Mouse (Mus musculus) hindbrain, embryonic 11.5 days (tissue): ENCODE data around the gene Plxdc1. TPM values are rescaled to one million over a fixed set of nuclear protein-coding genes. Genes with fewer than 3 reads are reported as not detected.
"Not testable (repeated sequence)": the region's sequence is repeated elsewhere in the genome, so short reads cannot be mapped to it uniquely, and the experiment has no call there.

Experiments used
- ATAC-seq: fragments of 200-750 bp; cut with Nextera tagmentation; 2 replicates; pipeline ENCODE4 v1.8.0; 2017; ENCODE audit warnings: mild to moderate bottlenecking, moderate TSS enrichment, moderate library complexity; ENCODE audit not compliant: low FRiP score
- DNase-seq: peaks from one replicate; pipeline ENCODE4 v3.0.0-alpha.2; 2015; ENCODE audit warnings: low spot score
- H3K27ac ChIP-seq: fragments of 300-500 bp; sonication (generic); 2 replicates; pipeline ENCODE4 v1.5.1; 2014; ENCODE audit warnings: mild to moderate bottlenecking, low read depth, low read length
- H3K27me3 ChIP-seq: fragments of 300-500 bp; sonication (generic); 2 replicates; pipeline ENCODE4 v1.6.1; 2014; ENCODE audit warnings: mild to moderate bottlenecking, low read length, moderate library complexity, mixed read lengths; ENCODE audit not compliant: control insufficient read depth, insufficient read depth
- H3K36me3 ChIP-seq: fragments of 300-500 bp; sonication (generic); 2 replicates; pipeline ENCODE4 v1.6.1; 2014; ENCODE audit warnings: mild to moderate bottlenecking, low read length, moderate library complexity, mixed read lengths; ENCODE audit not compliant: control insufficient read depth, insufficient read depth
- H3K4me1 ChIP-seq: fragments of 300-500 bp; sonication (generic); replicated peaks from 2 replicates; pipeline ENCODE4 v1.6.1; 2014; ENCODE audit warnings: low read length, mixed read lengths; ENCODE audit not compliant: control insufficient read depth, insufficient read depth
- H3K4me2 ChIP-seq: fragments of 300-500 bp; sonication (generic); replicated peaks from 2 replicates; pipeline ENCODE4 v1.6.1; 2014; ENCODE audit warnings: mild to moderate bottlenecking, low read depth, low read length
- H3K4me3 ChIP-seq: fragments of 300-500 bp; sonication (generic); 2 replicates; pipeline ENCODE4 v1.5.1; 2014; ENCODE audit warnings: low read depth, low read length
- H3K9ac ChIP-seq: fragments of 300-500 bp; sonication (generic); 2 replicates; pipeline ENCODE4 v1.6.1; 2014; ENCODE audit warnings: low read depth, low read length
- H3K9me3 ChIP-seq: fragments of 300-500 bp; sonication (generic); 2 replicates; pipeline ENCODE4 v1.6.1; 2016; ENCODE audit warnings: low read length; ENCODE audit not compliant: control insufficient read depth
- WGBS: fragments of 180-500 bp; shearing (Covaris S2); extraction: QIAGEN DNeasy Blood & Tissue Kit; methylation state at CpG from one replicate; pipeline ENCODE4 v1.1.7; 2014; 5-methylcytosine and 5-hydroxymethylcytosine counted together
- polyA plus RNA-seq: library from polyadenylated mRNA; unstranded; fragments of >200 nt; fragmentation: Nextera tagmentation; extraction: Ambion mirVana; gene quantifications from 2 replicates; pipeline ENCODE4 v1.2.1, GENCODE M21; 2014

The Plxdc1 gene
- polyA plus RNA-seq, 1 experiment from 2014 or later = 0.28 TPM

- Histone ChIP-seq H3K9ac (no peak overlapping the region), H3K36me3 (no peaks in the 10 kb centered on the region), H3K9me3 (no peaks in the 10 kb centered on the region), H3K4me1 (peaks cover 2% of the 10 kb centered on the region; the same call in 1 of the 2 replicates), H3K27me3 (no peaks in the 10 kb centered on the region; the same call in 1 of the 2 replicates), H3K27ac (no peak overlapping the region), H3K4me3 (no peak overlapping the region), H3K4me2 (no peak overlapping the region)
- ATAC-seq (no peak), DNase-seq (no peak)
- 85% methylated on average over 1 of the region's 1 CpGs for WGBS
These were observed 33.8 kb downstream of the Plxdc1 start for GRCm38 (mm10) chr11:97952367-97953006.

GRCm38 (mm10) chr11:97949703-97950475 is 36.4 kb downstream of the Plxdc1 start:
- 0 out of 2 replicates have a peak, but pooled peaks have one; percentile 56 for ATAC-seq
- H3K9ac ChIP-seq = no peak overlapping the region
- H3K4me3 ChIP-seq = no peak overlapping the region

DNA sequence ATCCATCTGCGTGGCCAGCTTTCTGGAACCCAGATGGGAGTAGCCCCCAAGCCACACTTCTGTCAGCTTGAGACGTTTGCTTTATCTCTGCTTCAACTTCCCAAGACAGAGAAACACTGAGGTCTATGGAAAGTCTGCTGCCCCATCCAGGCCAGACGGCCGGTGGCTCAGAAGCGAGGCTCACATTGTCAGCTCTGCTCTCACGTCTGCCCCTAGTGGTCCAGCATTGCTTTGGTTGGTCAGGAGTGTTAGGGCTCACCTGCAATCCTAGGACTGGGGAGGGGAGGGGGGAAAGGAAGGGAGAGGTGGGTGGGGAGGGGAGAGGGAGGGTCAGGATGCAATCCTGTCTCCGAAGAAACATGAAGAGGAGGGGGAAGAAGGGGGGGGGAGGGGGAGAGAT is 38.8 kb downstream of the Plxdc1 start:
- WGBS = 15% methylated on average over 7 of the region's 7 CpGs
- H3K4me2 ChIP-seq = no peak overlapping the region
- no peak overlapping the region for H3K4me3 ChIP-seq
- peak; percentile 66 for DNase-seq
- H3K9ac ChIP-seq = no peak overlapping the region
- no peak overlapping the region for H3K27ac ChIP-seq
- ATAC-seq = no peak
- no peaks in the 10 kb centered on the region; the same call in 1 of the 2 replicates for H3K27me3 ChIP-seq
- no peaks in the 10 kb centered on the region for H3K36me3 ChIP-seq
- H3K4me1 ChIP-seq = peaks cover 2% of the 10 kb centered on the region; the same call in 1 of the 2 replicates
- H3K9me3 ChIP-seq = no peaks in the 10 kb centered on the region

More at GRCm38 (mm10) chr11:97949703-97950475, 36.4 kb downstream of the Plxdc1 start:
- Histone ChIP-seq H3K27ac (peak overlapping the region; percentile 49; the same call in 1 of the 2 replicates), H3K4me2 (no peak overlapping the region), H3K36me3 (no peaks in the 10 kb centered on the region), H3K4me1 (peaks cover 2% of the 10 kb centered on the region; the same call in 1 of the 2 replicates), H3K9me3 (no peaks in the 10 kb centered on the region), H3K27me3 (no peaks in the 10 kb centered on the region; the same call in 1 of the 2 replicates)
- peak; percentile 72 for DNase-seq
- 45% methylated on average over 20 of the region's 20 CpGs for WGBS

GRCm38 (mm10) chr11:97945738-97946289 is 40.4 kb downstream of the Plxdc1 start:
- not testable (repeated sequence) for H3K4me1 ChIP-seq, ATAC-seq, H3K4me2 ChIP-seq, H3K9ac ChIP-seq, DNase-seq, H3K4me3 ChIP-seq, H3K27me3 ChIP-seq, H3K9me3 ChIP-seq, H3K27ac ChIP-seq, H3K36me3 ChIP-seq
- WGBS = 94% methylated on average over 7 of the region's 7 CpGs

GRCm38 (mm10) chr11:97945031-97945430 is 41.2 kb downstream of the Plxdc1 start:
- no peak overlapping the region for H3K27ac ChIP-seq
- DNase-seq (no peak), ATAC-seq (no peak)
- H3K4me3 ChIP-seq = no peak overlapping the region
- H3K36me3 ChIP-seq = no peaks in the 10 kb centered on the region
- no peak overlapping the region for H3K4me2 ChIP-seq
- no peaks in the 10 kb centered on the region; the same call in 1 of the 2 replicates for H3K27me3 ChIP-seq
- no peak overlapping the region for H3K9ac ChIP-seq
- H3K4me1 ChIP-seq = no peaks in the 10 kb centered on the region; the same call in 1 of the 2 replicates
- 88% methylated on average over 10 of the region's 10 CpGs for WGBS
- no peaks in the 10 kb centered on the region for H3K9me3 ChIP-seq

DNA sequence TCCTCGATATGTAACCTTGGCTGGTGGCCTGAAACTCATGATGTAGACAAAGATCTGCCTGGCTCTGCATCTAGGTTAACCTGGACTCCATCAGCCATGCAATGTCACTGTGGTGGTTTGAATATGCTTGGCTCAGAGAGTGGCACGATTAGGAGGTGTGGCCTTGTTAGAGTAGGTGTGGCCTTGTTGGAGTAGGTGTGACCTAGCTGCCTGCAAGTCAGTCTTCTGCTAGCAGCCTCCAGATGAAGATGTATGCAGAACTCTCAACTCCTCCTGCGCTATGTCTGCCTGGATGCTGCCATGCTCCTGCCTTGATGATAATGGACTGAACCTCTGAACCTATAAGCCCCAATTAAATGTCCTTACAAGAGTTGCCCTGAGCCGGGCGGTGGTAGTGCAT is 43.0 kb downstream of the Plxdc1 start:
- no peak overlapping the region for H3K4me2 ChIP-seq
- H3K4me3 ChIP-seq = no peak overlapping the region
- DNase-seq (no peak), ATAC-seq (no peak)
- no peaks in the 10 kb centered on the region for H3K36me3 ChIP-seq
- no peak overlapping the region for H3K27ac ChIP-seq
- WGBS = 88% methylated on average over 5 of the region's 5 CpGs
- H3K27me3 ChIP-seq = no peaks in the 10 kb centered on the region
- no peaks in the 10 kb centered on the region for H3K9me3 ChIP-seq
- no peaks in the 10 kb centered on the region for H3K4me1 ChIP-seq
- H3K9ac ChIP-seq = no peak overlapping the region

DNA sequence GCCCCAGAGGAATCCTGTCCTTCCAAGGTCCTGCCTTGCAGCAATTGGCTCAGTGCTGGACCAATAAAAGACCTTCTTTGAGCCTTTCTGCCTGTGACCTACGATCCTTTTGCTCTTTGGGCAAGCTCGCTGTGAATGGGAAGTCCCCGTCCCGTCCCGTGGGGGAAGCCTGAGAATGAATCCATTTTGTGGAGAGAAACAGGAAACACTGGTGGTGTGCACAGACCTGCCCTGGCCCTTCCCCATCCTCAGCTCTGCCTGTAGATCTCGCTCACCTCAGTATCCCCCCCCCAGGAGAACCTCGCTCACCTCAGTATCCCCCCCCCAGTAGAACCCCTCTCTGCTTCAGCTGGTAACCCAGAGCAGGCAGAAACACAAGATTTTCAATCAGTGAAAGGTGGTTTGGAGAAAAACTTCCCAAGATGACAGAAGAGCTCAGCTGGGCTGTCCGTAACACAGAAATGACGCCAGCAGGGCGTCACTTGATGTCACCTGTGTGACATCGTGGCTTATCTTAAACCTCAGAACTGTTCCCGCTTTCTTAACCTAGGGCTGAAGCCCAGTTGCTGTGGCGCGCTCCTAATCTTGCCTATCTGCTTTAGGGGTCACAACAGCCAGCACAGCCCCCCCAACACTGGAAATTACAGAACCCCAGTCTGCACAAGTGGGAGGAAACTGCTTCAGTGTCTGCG is 43.7 kb downstream of the Plxdc1 start:
- Histone ChIP-seq H3K27me3 (no peaks in the 10 kb centered on the region), H3K4me2 (no peak overlapping the region), H3K27ac (no peak overlapping the region), H3K9ac (no peak overlapping the region), H3K36me3 (no peaks in the 10 kb centered on the region), H3K4me3 (no peak overlapping the region), H3K4me1 (no peaks in the 10 kb centered on the region), H3K9me3 (no peaks in the 10 kb centered on the region)
- ATAC-seq (no peak), DNase-seq (no peak)
- 81% methylated on average over 15 of the region's 15 CpGs for WGBS

GRCm38 (mm10) chr11:97937469-97938105 is 48.7 kb downstream of the Plxdc1 start:
- H3K27ac ChIP-seq = no peak overlapping the region
- no peak for DNase-seq
- H3K4me2 ChIP-seq = no peak overlapping the region
- no peak overlapping the region for H3K9ac ChIP-seq
- no peak overlapping the region for H3K4me3 ChIP-seq
- ATAC-seq = no peak
- H3K36me3 ChIP-seq = no peaks in the 10 kb centered on the region
- 66% methylated on average over 2 of the region's 2 CpGs for WGBS
- H3K4me1 ChIP-seq = no peaks in the 10 kb centered on the region
- H3K9me3 ChIP-seq = no peaks in the 10 kb centered on the region
- H3K27me3 ChIP-seq = no peaks in the 10 kb centered on the region
